Mouse (Mus musculus) erythroblast, embryonic 14.5 days (primary cell): ENCODE results near the gene Spesp1.

Experiments
- GATA1 ChIP-seq: IDR thresholded peaks from 2 replicates; pipeline ENCODE4 v1.6.1; 2012; ENCODE audit warnings: low read length, inconsistent platforms, mixed read lengths
- TAL1 ChIP-seq: IDR thresholded peaks from 3 replicates; pipeline ENCODE4 v1.6.1; 2012; ENCODE audit warnings: low read length, inconsistent platforms, mixed read lengths

GRCm38 (mm10) chr9:62245612-62246379, 36.2 kb downstream of the Spesp1 start:
- TF ChIP-seq GATA1 (no peak), TAL1 (no peak)
